Mouse (Mus musculus): ENCODE measurements around the gene Tha1. TPM values are rescaled to one million over a fixed set of nuclear protein-coding genes. Genes with fewer than 3 reads are reported as not detected.

Tha1 gene
- total RNA-seq, 2 experiments from 2014 or later = 3.6 to 4.3 TPM

- DNase-seq (ENCODE audit: low spot score) = no peak
Observed at GRCm38 (mm10) chr11:117826916-117827315, 46.4 kb downstream of the Tha1 start.

- no peak for DNase-seq (ENCODE audit: low spot score)
Observed at GRCm38 (mm10) chr11:117826164-117826563, 47.1 kb downstream of the Tha1 start.

GRCm38 (mm10) chr11:117825333-117826101 is 47.8 kb downstream of the Tha1 start, which contains the start of the genes Afmid and Tk1:
Gene Afmid, plus strand, starts transcription at chr11:117825924.
Gene Tk1, minus strand, starts transcription at chr11:117826092.
- peak; percentile 52 for DNase-seq (ENCODE audit: low spot score)

- DNase-seq (ENCODE audit: low spot score) = peak; percentile 87
Observed at GRCm38 (mm10) chr11:117824060-117824969, 49.0 kb downstream of the Tha1 start.

GRCm38 (mm10) chr11:117823411-117823810 is 49.9 kb downstream of the Tha1 start:
- DNase-seq (ENCODE audit: low spot score) = no peak

GRCm38 (mm10) chr11:117822728-117823241 is 50.5 kb downstream of the Tha1 start:
- no peak for DNase-seq (ENCODE audit: low spot score)

GRCm38 (mm10) chr11:117821868-117822267 is 51.4 kb downstream of the Tha1 start:
- no peak for DNase-seq (ENCODE audit: low spot score)

GRCm38 (mm10) chr11:117820173-117820572 is 53.1 kb downstream of the Tha1 start:
- no peak for DNase-seq (ENCODE audit: low spot score)

- peak; percentile 84 for DNase-seq (ENCODE audit: low spot score)
Observed at GRCm38 (mm10) chr11:117819095-117819494, 54.2 kb downstream of the Tha1 start.

Other genes starting within 250 kb of the Tha1 start
- gene Tnrc6c, start 219.2 kb downstream of the Tha1 start, total RNA-seq (2021) = 10 to 100 TPM; 20.2 to 20.5 TPM
- gene Tmc8, start 91.4 kb downstream of the Tha1 start, total RNA-seq (2021) = under 1 TPM; 0.64 to 0.78 TPM
- gene Tmc6, start 91.3 kb downstream of the Tha1 start, total RNA-seq (2021) = 1 to 10 TPM; 2.5 to 4.9 TPM
- not detected for gene 6030468B19Rik, start 75.8 kb downstream of the Tha1 start, total RNA-seq (2021)
- gene Gm20708, start 63.8 kb downstream of the Tha1 start, total RNA-seq (2021) = under 1 TPM; 0.47 to 0.68 TPM
- 100 to 1,000 TPM; 182 to 192 TPM for gene Syngr2, start 63.8 kb downstream of the Tha1 start, total RNA-seq (2021)
- 1 to 10 TPM; 2.8 to 4.5 TPM for gene Afmid, start 47.6 kb downstream of the Tha1 start, total RNA-seq (2021)
- gene Tk1, start 47.4 kb downstream of the Tha1 start, total RNA-seq (2021) = 1 to 10 TPM; 3.0 to 4.7 TPM
- not detected for gene Birc5, start 24.2 kb downstream of the Tha1 start, total RNA-seq (2021)
- not detected for gene Tmem235, start 12.7 kb downstream of the Tha1 start, total RNA-seq (2021)
- 1 to 10 TPM; 3.1 to 6.6 TPM for gene Socs3, start 96.6 kb upstream of the Tha1 start, total RNA-seq (2021)
- gene Pgs1, start 112.8 kb upstream of the Tha1 start, total RNA-seq (2021) = 10 to 100 TPM; 17.6 to 18.5 TPM